Mouse (Mus musculus) spleen, adult 2 months (tissue): ENCODE data around the gene Smagp.

Experiments
- CTCF ChIP-seq: fragments of 200-500 bp; IDR thresholded peaks from 2 replicates; pipeline ENCODE4 v1.5.1; 2011; ENCODE audit warnings: mild to moderate bottlenecking, inconsistent platforms; ENCODE audit not compliant: insufficient read depth, insufficient read length, insufficient replicate concordance; ENCODE audit errors: extremely low read depth
- POLR2A ChIP-seq: fragments of 200-500 bp; IDR thresholded peaks from 2 replicates; pipeline ENCODE4 v1.6.1; 2011; ENCODE audit warnings: low read depth, low read length, inconsistent platforms

GRCm38 (mm10) chr15:100675486-100675885 is 38.7 kb upstream of the Smagp start:
- TF ChIP-seq POLR2A (no peak), CTCF (no peak)
